Mouse (Mus musculus) olfactory bulb, adult 2 months (tissue): ENCODE results near the gene Fam193b.

ENCODE experiments used
- CTCF ChIP-seq: fragments of 200-500 bp; IDR thresholded peaks from 2 replicates; pipeline ENCODE4 v1.5.1; 2012; ENCODE audit warnings: low read depth, mild to moderate bottlenecking, low read length, moderate library complexity; ENCODE audit not compliant: insufficient read depth
- POLR2A ChIP-seq: fragments of 200-500 bp; IDR thresholded peaks from 2 replicates; pipeline ENCODE4 v1.6.1; 2012; ENCODE audit warnings: mild to moderate bottlenecking, low read depth, low read length, moderate library complexity; ENCODE audit not compliant: insufficient read depth

- TF ChIP-seq POLR2A (no peak), CTCF (no peak)
These were observed 23.0 kb downstream of the Fam193b start for GRCm38 (mm10) chr13:55547916-55548315.
